Mouse (Mus musculus) intestine, embryonic 15.5 days (tissue): Measurements from ENCODE around the gene Rnf169. TPM values are rescaled to one million over a fixed set of nuclear protein-coding genes. Genes with fewer than 3 reads are reported as not detected.
A peak's percentile ranks its signal among the peaks of the same experiment; 100 is the strongest.

Experiments
- ATAC-seq: fragments of 200-750 bp; cut with Nextera tagmentation; 2 replicates; pipeline ENCODE4 v1.8.0; 2017; ENCODE audit warnings: moderate TSS enrichment, moderate library complexity
- H3K27ac ChIP-seq: fragments of 300-500 bp; sonication (generic); 2 replicates; pipeline ENCODE4 v1.5.1; 2015; ENCODE audit warnings: mild to moderate bottlenecking, inconsistent platforms
- H3K27me3 ChIP-seq: fragments of 300-500 bp; sonication (generic); replicated peaks from 2 replicates; pipeline ENCODE4 v1.6.1; 2015; ENCODE audit warnings: inconsistent platforms
- H3K36me3 ChIP-seq: fragments of 300-500 bp; sonication (generic); 2 replicates; pipeline ENCODE4 v1.6.1; 2015; ENCODE audit warnings: inconsistent platforms
- H3K4me1 ChIP-seq: fragments of 300-500 bp; sonication (generic); replicated peaks from 2 replicates; pipeline ENCODE4 v1.6.1; 2015; ENCODE audit warnings: inconsistent platforms
- H3K4me2 ChIP-seq: fragments of 300-500 bp; sonication (generic); replicated peaks from 2 replicates; pipeline ENCODE4 v1.6.1; 2015; ENCODE audit warnings: mild to moderate bottlenecking, inconsistent platforms
- H3K4me3 ChIP-seq: fragments of 300-500 bp; sonication (generic); replicated peaks from 2 replicates; pipeline ENCODE4 v1.5.1; 2015; ENCODE audit warnings: inconsistent platforms
- H3K9ac ChIP-seq: fragments of 300-500 bp; sonication (generic); 2 replicates; pipeline ENCODE4 v1.6.1; 2015; ENCODE audit warnings: inconsistent platforms
- H3K9me3 ChIP-seq: fragments of 300-500 bp; sonication (generic); 2 replicates; pipeline ENCODE4 v1.6.1; 2016; ENCODE audit warnings: inconsistent platforms
- WGBS: fragments of 180-500 bp; shearing (Covaris S2); methylation state at CpG from one replicate; pipeline ENCODE4 v1.1.7; 2015; 5-methylcytosine and 5-hydroxymethylcytosine counted together
- polyA plus RNA-seq: library from polyadenylated mRNA; unstranded; fragments of >200 nt; fragmentation: Nextera tagmentation; extraction: Ambion mirVana; gene quantifications from 2 replicates; pipeline ENCODE4 v1.2.1, GENCODE M21; 2015

Rnf169 gene
- 3.5 and 3.9 TPM in 2 replicates for polyA plus RNA-seq

DNA sequence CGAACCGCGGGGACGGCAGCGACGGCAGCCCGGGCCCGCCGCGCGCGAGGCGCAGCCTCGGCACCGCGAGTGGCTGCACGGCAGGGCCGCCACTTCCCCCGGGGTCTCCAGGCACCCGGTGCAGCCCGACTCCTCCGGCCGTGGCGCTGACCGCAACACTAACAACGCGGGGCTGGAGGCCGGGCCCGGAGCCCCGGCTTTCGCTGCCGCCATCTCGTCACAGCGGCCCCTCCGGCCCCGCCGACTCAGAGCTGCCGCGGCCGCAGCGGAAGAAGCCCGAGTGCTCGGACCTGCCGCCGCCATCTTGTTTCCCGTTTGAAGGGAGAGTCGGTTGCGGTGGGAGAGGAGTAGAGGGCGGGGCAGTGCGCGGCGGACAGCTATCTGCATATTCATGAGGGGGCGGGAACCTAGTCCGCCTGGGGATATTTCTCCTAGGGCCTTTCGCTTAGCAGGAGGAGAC, at the start of gene Rnf169:
TSS of gene Rnf169 (minus strand) at position 317 of the 460 bp plus-strand sequence.
- 1% methylated on average over 55 of the region's 55 CpGs for WGBS
- peak within 1 kb of the TSS; percentile 95 for H3K27ac ChIP-seq
- H3K27me3 ChIP-seq, result no peaks in the 10 kb centered on the region
- peak within 1 kb of the TSS; percentile 98 for H3K9ac ChIP-seq
- peak within 1 kb of the TSS; percentile 100 for H3K4me3 ChIP-seq
- no peaks in the 10 kb centered on the region for H3K36me3 ChIP-seq
- H3K9me3 ChIP-seq, result no peaks in the 10 kb centered on the region
- H3K4me1 ChIP-seq, result peaks cover 13% of the 10 kb centered on the region
- peak within 1 kb of the TSS; percentile 78 for H3K4me2 ChIP-seq
- ATAC-seq, result peak; percentile 97

DNA sequence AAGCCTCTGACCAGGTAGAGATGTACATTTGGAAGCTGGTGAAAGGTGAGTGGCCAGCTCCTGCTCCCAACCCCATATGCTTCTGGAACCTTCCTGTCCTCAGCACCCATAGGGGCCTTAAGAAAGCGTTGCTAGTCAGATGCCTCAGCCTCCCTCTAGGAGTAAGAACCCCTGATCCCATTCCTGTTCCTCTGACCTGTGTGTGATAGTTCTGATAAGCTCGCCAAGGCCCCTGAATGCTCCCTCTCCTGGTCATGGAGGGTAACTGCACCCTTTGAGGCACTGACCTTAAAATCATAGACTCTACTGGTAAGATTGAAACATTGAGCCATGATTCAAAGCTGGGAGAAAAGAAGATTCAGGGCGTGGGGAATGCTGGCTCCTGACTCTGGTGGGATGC, 49.1 kb upstream of the Rnf169 start:
- Histone ChIP-seq H3K36me3 (no peaks in the 10 kb centered on the region), H3K4me2 (no peak overlapping the region), H3K4me3 (no peak overlapping the region), H3K27me3 (no peaks in the 10 kb centered on the region; the same call in 1 of the 2 replicates), H3K9ac (no peak overlapping the region), H3K9me3 (no peaks in the 10 kb centered on the region), H3K4me1 (no peaks in the 10 kb centered on the region), H3K27ac (no peak overlapping the region)
- 41% methylated on average over 3 of the region's 3 CpGs for WGBS
- ATAC-seq, result no peak

DNA sequence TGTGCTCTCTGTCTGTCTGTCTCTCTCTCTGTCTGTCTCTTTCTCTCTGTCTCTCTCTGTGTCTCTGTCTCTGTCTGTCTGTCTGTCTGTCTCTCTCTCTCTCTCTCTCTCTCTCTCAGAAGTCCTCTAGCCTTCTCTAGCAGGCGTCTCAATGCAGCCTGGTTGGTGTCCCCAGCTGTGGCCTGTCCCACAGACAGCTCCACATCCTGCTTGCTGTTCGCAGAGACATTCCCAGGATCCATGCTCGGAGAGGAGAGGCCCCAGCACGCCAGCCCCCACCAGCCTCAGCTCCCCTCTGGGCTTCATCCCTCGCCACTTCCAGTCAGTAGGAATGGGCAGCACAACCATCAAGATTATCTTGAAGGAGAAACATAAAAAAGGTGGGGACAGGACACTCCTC, 47.1 kb upstream of the Rnf169 start:
- no peak overlapping the region for H3K4me2 ChIP-seq
- H3K27ac ChIP-seq, result peak overlapping the region; percentile 9; the same call in 1 of the 2 replicates
- no peak overlapping the region for H3K4me3 ChIP-seq
- no peaks in the 10 kb centered on the region for H3K9me3 ChIP-seq
- WGBS, result 47% methylated on average over 5 of the region's 5 CpGs
- peak; percentile 49; the same call in 1 of the 2 replicates for ATAC-seq
- H3K27me3 ChIP-seq, result no peaks in the 10 kb centered on the region; the same call in 1 of the 2 replicates
- H3K4me1 ChIP-seq, result no peaks in the 10 kb centered on the region
- H3K9ac ChIP-seq, result no peak overlapping the region
- no peaks in the 10 kb centered on the region for H3K36me3 ChIP-seq

DNA sequence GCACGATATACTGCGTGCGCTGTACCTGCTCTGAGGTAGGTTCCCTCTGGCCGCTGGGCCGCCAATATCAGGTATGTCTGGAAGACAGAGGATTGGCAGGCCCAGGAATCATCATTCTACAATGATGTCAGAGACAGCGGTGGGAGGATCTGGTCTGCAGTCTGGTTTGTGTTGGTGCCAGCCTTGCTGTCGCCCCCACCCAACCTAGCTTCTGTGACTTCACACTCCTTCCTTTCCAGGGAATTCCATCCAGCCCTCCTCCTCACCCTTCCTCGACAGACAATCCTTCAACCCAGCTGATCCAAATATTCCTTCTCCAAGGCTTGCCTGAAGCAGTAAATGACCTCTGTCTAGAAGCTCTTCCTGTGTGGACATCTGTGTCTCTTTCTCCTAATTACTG, 36.8 kb upstream of the Rnf169 start:
- H3K27me3 ChIP-seq, result no peaks in the 10 kb centered on the region
- no peaks in the 10 kb centered on the region for H3K9me3 ChIP-seq
- H3K27ac ChIP-seq, result no peak overlapping the region
- H3K4me2 ChIP-seq, result no peak overlapping the region
- no peak for ATAC-seq
- WGBS, result 88% methylated on average over 8 of the region's 8 CpGs
- H3K9ac ChIP-seq, result no peak overlapping the region
- no peaks in the 10 kb centered on the region for H3K4me1 ChIP-seq
- H3K36me3 ChIP-seq, result no peaks in the 10 kb centered on the region
- H3K4me3 ChIP-seq, result no peak overlapping the region

DNA sequence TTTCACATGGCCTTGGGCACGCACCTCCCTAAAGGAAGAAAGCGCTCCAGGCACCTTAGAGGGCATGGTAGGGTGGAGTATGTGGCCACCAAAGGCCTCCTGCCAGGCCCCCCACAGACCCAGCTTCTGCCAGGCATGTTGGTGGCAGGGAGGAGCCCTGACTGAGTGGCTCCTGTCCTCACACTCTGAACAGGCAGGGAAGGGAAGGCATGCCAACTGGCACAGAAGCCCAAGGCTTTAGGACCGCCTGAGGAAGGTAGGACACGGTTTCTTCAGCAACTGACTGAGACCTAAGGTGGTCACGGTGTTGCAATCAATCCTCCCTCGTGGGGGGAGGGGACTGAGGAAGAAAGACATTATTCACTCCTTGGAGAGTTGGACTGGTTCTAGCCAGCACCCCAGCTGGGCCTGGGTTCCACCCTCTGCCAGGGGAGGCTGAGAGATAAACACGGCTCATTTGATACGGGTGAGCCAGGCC, 33.9 kb upstream of the Rnf169 start:
- ATAC-seq, result no peak
- no peak overlapping the region for H3K4me2 ChIP-seq

DNA sequence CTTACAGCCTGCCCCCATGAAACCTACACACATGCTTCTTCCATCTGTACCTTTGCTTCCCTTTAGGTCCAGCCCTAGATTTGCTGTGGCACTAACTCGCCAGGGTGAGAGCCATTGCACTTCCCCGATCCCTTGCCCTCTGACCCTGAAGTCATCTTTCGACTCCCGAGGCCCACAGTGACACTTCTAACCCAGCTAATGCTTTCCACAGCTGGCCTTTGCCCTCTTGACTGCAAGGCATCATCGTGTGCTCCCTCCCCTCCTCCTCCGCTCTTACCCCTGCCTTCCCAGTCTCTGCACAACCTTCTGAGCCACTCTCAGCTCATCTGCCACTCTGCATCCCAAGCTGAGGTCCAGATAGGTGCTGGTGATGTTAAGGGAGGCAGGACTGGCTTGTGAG, 32.3 kb upstream of the Rnf169 start:
- no peak overlapping the region for H3K4me3 ChIP-seq
- peaks cover 20% of the 10 kb centered on the region for H3K27me3 ChIP-seq
- no peaks in the 10 kb centered on the region for H3K9me3 ChIP-seq
- no peak overlapping the region for H3K27ac ChIP-seq
- H3K9ac ChIP-seq, result no peak overlapping the region
- no peaks in the 10 kb centered on the region for H3K4me1 ChIP-seq
- no peaks in the 10 kb centered on the region for H3K36me3 ChIP-seq
- no peak overlapping the region for H3K4me2 ChIP-seq
- no peak for ATAC-seq
- 33% methylated on average over 6 of the region's 6 CpGs for WGBS

More for the DNA sequence above, 33.9 kb upstream of the Rnf169 start:
- Histone ChIP-seq H3K9ac (no peak overlapping the region), H3K27ac (no peak overlapping the region), H3K4me1 (no peaks in the 10 kb centered on the region), H3K4me3 (no peak overlapping the region), H3K27me3 (peaks cover 3% of the 10 kb centered on the region; the same call in 1 of the 2 replicates), H3K36me3 (no peaks in the 10 kb centered on the region), H3K9me3 (no peaks in the 10 kb centered on the region)
- WGBS, result 66% methylated on average over 8 of the region's 8 CpGs

DNA sequence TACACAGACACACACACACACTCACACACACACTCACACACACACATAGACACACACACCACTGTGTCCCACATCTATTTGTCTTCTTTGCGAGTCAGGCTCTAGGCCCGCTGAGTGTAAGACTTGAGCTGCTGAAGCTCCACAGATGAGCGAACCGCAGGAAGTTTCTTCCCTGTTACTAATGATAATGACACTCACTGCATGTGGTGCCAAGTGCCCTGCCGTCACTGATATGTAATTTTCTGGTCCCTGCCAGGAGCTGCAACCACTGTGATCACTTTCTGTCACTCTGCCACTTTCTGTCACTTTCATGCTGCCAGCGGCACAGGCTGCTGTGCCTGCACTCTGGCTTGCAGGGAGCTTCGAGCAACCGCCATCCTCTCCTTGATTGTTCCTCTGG, 31.8 kb upstream of the Rnf169 start:
- Histone ChIP-seq H3K4me3 (no peak overlapping the region), H3K36me3 (no peaks in the 10 kb centered on the region), H3K4me2 (no peak overlapping the region), H3K27me3 (peaks cover 24% of the 10 kb centered on the region), H3K9ac (no peak overlapping the region), H3K4me1 (no peaks in the 10 kb centered on the region), H3K27ac (no peak overlapping the region), H3K9me3 (no peaks in the 10 kb centered on the region)
- ATAC-seq, result no peak
- 59% methylated on average over 8 of the region's 8 CpGs for WGBS

DNA sequence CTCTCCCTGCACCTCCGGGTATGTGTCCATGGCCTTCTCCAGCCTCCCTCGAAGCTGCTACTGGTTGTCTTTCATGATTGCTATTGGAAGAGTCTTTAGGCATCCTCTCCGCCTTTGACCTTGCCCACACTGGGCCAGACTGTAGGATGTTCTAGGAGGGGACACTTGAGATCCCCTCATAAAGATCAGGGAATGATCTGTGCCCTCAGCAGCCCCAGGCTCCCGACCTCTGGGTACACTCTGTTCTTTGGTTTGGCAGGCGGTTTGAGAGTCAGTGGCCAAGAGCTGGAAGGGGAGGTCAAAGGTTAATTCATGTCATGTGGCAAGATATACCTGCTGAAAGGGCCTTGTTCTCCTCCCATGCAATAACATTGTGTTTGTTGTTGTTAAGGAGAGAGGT, 30.5 kb upstream of the Rnf169 start:
- no peak for ATAC-seq
- no peaks in the 10 kb centered on the region for H3K9me3 ChIP-seq

DNA sequence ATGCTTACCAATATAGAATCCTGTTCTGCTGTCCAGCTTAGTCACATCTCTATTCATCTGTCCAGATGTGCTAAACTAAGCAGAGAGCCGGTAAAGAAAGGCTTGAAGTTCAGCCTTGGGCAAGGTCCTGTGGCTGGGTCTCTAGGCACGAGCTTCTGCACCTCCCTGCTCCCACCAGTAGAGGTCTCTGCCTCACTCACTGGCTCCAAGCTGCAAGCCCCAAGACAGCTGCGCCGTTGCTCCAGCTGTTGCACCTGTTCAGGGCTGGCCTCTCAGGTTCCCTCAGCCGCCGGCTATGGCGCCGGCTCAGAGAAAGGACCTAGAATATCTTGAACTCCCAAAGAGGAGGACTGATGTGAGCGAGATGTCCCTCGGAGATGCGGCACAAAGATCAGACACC, 29.4 kb upstream of the Rnf169 start:
- 15% methylated on average over 11 of the region's 11 CpGs for WGBS
- Histone ChIP-seq H3K4me2 (no peak overlapping the region), H3K4me1 (peaks cover 3% of the 10 kb centered on the region; the same call in 1 of the 2 replicates), H3K36me3 (no peaks in the 10 kb centered on the region), H3K27me3 (peaks cover 47% of the 10 kb centered on the region), H3K9me3 (no peaks in the 10 kb centered on the region), H3K27ac (no peak overlapping the region), H3K9ac (no peak overlapping the region), H3K4me3 (no peak overlapping the region)
- peak; percentile 71 for ATAC-seq

More for the DNA sequence above, 30.5 kb upstream of the Rnf169 start:
- H3K9ac ChIP-seq, result no peak overlapping the region
- H3K4me2 ChIP-seq, result no peak overlapping the region
- no peaks in the 10 kb centered on the region for H3K36me3 ChIP-seq
- 46% methylated on average over 5 of the region's 5 CpGs for WGBS
- H3K4me3 ChIP-seq, result no peak overlapping the region
- H3K27me3 ChIP-seq, result peaks cover 36% of the 10 kb centered on the region
- no peak overlapping the region for H3K27ac ChIP-seq
- H3K4me1 ChIP-seq, result peaks cover under 1% of the 10 kb centered on the region; the same call in 1 of the 2 replicates

DNA sequence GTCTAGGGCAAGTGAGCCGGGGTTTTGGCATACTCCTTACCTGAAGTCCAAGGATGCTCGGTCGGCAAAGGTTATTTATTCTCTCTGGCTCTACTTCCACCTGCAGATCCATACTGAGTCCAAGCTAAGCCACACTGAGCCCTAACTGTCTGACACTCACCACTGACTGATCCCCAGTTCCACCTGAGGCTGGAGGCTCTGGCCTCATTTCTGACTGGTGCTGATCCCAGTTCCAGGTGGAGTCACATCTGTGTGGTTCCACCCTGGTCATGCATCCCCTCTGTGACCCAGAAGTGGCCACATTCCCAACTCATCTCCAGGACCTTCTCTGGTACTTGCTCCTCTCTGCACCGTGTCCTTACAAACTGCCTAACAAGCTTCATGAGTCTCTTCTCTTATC, 28.5 kb upstream of the Rnf169 start:
- H3K27me3 ChIP-seq, result peaks cover 54% of the 10 kb centered on the region
- no peak overlapping the region for H3K4me2 ChIP-seq
- H3K27ac ChIP-seq, result no peak overlapping the region
- H3K9me3 ChIP-seq, result no peaks in the 10 kb centered on the region
- no peak overlapping the region for H3K4me3 ChIP-seq
- no peak overlapping the region for H3K9ac ChIP-seq
- WGBS, result 93% methylated on average over 4 of the region's 4 CpGs
- no peak for ATAC-seq
- peaks cover 3% of the 10 kb centered on the region; the same call in 1 of the 2 replicates for H3K4me1 ChIP-seq
- H3K36me3 ChIP-seq, result no peaks in the 10 kb centered on the region

DNA sequence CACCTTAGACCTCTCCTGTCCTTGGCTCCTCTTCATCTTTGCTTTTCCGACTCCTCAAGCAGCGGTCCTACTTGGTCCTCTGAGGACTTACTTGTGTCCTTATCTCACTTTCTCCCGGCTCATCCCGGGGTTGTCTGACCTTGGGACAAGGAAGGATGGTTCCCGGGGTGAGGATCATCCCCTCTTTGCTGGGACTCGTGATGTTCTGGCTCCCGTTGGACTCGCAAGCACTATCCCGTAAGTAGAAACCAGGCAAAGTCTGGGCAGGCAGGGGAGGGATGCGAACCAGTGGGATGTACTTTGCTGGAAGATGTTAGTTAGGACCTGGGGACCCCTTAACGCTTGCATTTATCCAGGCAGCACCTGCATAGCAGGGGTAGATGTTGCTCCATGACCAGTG, 26.2 kb upstream of the Rnf169 start:
- H3K27me3 ChIP-seq, result peaks cover 54% of the 10 kb centered on the region
- no peak for ATAC-seq
- H3K4me3 ChIP-seq, result peak overlapping the region; percentile 51; the same call in 1 of the 2 replicates
- no peaks in the 10 kb centered on the region for H3K36me3 ChIP-seq
- no peaks in the 10 kb centered on the region for H3K9me3 ChIP-seq
- peaks cover 3% of the 10 kb centered on the region; the same call in 1 of the 2 replicates for H3K4me1 ChIP-seq
- 7% methylated on average over 11 of the region's 11 CpGs for WGBS
- H3K4me2 ChIP-seq, result peak overlapping the region; percentile 97
- no peak overlapping the region for H3K27ac ChIP-seq
- H3K9ac ChIP-seq, result no peak overlapping the region

DNA sequence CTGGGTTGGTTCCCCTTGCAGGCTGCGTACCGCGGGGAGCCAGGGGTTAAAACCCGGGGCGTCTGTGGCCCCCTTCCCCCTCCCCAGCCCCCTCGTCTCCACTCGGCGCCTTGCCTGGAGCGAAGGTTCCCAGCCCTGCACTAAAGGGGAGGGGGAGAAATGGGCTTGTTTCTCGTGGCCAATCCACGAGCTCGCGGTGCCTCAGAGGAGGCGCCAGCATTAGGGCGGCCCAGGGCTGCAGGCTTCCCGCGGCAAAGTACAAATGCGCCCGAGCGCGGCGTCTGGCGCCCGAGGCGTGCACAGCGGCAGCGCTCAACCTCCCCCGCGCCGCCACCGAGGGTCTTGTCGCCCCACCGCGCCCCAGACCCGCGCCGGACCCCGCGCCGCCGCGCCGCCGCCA, 25.5 kb upstream of the Rnf169 start, which contains the start of gene Chrdl2:
TSS of gene Chrdl2 (plus strand) at position 383 of the 400 bp plus-strand sequence.
- no peaks in the 10 kb centered on the region for H3K36me3 ChIP-seq
- H3K4me2 ChIP-seq, result peak within 1 kb of the TSS; percentile 97
- WGBS, result under 1% methylated on average over 38 of the region's 44 CpGs
- ATAC-seq, result peak; percentile 77
- H3K9me3 ChIP-seq, result no peaks in the 10 kb centered on the region
- peak within 1 kb of the TSS; percentile 51 for H3K4me3 ChIP-seq
- peaks cover 54% of the 10 kb centered on the region for H3K27me3 ChIP-seq
- H3K9ac ChIP-seq, result peak within 1 kb of the TSS; percentile 45; the same call in 1 of the 2 replicates
- no peak within 1 kb of the TSS for H3K27ac ChIP-seq
- H3K4me1 ChIP-seq, result peaks cover 3% of the 10 kb centered on the region; the same call in 1 of the 2 replicates

DNA sequence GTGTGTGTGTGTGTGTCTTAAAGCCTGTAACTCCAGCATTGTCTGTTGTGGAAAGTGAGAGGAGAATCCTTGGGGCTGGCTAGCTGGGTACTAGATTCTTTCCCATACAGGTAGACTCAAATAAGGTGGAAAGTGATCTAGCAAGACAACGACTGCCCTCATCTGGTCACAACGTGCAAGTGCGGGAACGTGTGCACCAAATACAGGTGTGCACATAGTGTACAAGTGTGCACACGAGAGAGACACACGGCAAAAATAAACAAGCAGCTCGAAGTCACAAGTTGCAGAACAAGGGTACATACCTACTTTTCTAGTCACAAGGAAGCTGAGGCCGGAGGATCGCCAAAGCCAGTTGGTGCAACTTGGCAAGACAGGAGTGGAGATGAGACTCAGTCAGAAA, 23.5 kb upstream of the Rnf169 start:
- no peak for ATAC-seq
- Histone ChIP-seq H3K27ac (no peak overlapping the region), H3K27me3 (peaks cover 46% of the 10 kb centered on the region)

More for the DNA sequence above, 23.5 kb upstream of the Rnf169 start:
- Histone ChIP-seq H3K9ac (no peak overlapping the region), H3K4me3 (no peak overlapping the region), H3K4me2 (no peak overlapping the region), H3K9me3 (no peaks in the 10 kb centered on the region), H3K4me1 (peaks cover 3% of the 10 kb centered on the region; the same call in 1 of the 2 replicates), H3K36me3 (no peaks in the 10 kb centered on the region)
- WGBS, result 43% methylated on average over 9 of the region's 9 CpGs
